Mouse (Mus musculus) forebrain, embryonic 11.5 days (tissue): ENCODE measurements around the gene Lce1j. TPM values are rescaled to one million over a fixed set of nuclear protein-coding genes. Genes with fewer than 3 reads are reported as not detected.
"Not testable (repeated sequence)": the region's sequence is repeated elsewhere in the genome, so short reads cannot be mapped to it uniquely, and the experiment has no call there.

Experiments
- ATAC-seq: fragments of 200-750 bp; cut with Nextera tagmentation; replicated peaks from 2 replicates; pipeline ENCODE4 v1.8.0; 2017; ENCODE audit warnings: moderate TSS enrichment; ENCODE audit not compliant: low FRiP score
- DNase-seq: peaks from one replicate; pipeline ENCODE4 v3.0.0-alpha.2; 2017; ENCODE audit warnings: low spot score
- H3K27ac ChIP-seq: fragments of 300-500 bp; sonication (generic); 2 replicates; pipeline ENCODE4 v1.5.1; 2014; ENCODE audit warnings: low read depth, low read length
- H3K27me3 ChIP-seq: fragments of 300-500 bp; sonication (generic); 2 replicates; pipeline ENCODE4 v1.6.1; 2014; ENCODE audit warnings: mild to moderate bottlenecking, low read length, mixed read lengths; ENCODE audit not compliant: control insufficient read depth, insufficient read depth
- H3K36me3 ChIP-seq: fragments of 300-500 bp; sonication (generic); 2 replicates; pipeline ENCODE4 v1.6.1; 2014; ENCODE audit warnings: mild to moderate bottlenecking, low read length, moderate library complexity, mixed read lengths; ENCODE audit not compliant: control insufficient read depth, insufficient read depth
- H3K4me1 ChIP-seq: fragments of 300-500 bp; sonication (generic); replicated peaks from 2 replicates; pipeline ENCODE4 v1.6.1; 2014; ENCODE audit warnings: low read length, mixed read lengths; ENCODE audit not compliant: control insufficient read depth, insufficient read depth
- H3K4me2 ChIP-seq: fragments of 300-500 bp; sonication (generic); 2 replicates; pipeline ENCODE4 v1.6.1; 2014; ENCODE audit warnings: low read depth, mild to moderate bottlenecking, low read length, moderate library complexity, mixed read lengths; ENCODE audit not compliant: severe bottlenecking
- H3K4me3 ChIP-seq: fragments of 300-500 bp; sonication (generic); 2 replicates; pipeline ENCODE4 v1.5.1; 2014; ENCODE audit warnings: low read depth, low read length
- H3K9ac ChIP-seq: fragments of 300-500 bp; sonication (generic); 2 replicates; pipeline ENCODE4 v1.6.1; 2014; ENCODE audit warnings: low read length
- H3K9me3 ChIP-seq: fragments of 300-500 bp; sonication (generic); 2 replicates; pipeline ENCODE4 v1.6.1; 2016; ENCODE audit warnings: low read length, mixed read lengths; ENCODE audit not compliant: control insufficient read depth
- WGBS: fragments of 180-500 bp; shearing (Covaris S2); extraction: QIAGEN DNeasy Blood & Tissue Kit; methylation state at CpG from one replicate; pipeline ENCODE4 v1.1.7; 2014; 5-methylcytosine and 5-hydroxymethylcytosine counted together
- polyA plus RNA-seq: library from polyadenylated mRNA; unstranded; fragments of >200 nt; fragmentation: Nextera tagmentation; extraction: Ambion mirVana; gene quantifications from 2 replicates; pipeline ENCODE4 v1.2.1, GENCODE M21; 2014

Lce1j gene
- polyA plus RNA-seq = not detected in 2 replicates

GRCm38 (mm10) chr3:92790414-92790813 lies at the start of gene Lce1j:
Gene Lce1j, minus strand, starts transcription at chr3:92790514.
- WGBS = 81% methylated on average over 1 of the region's 1 CpGs

GRCm38 (mm10) chr3:92827108-92827507 lies 36.8 kb upstream of the Lce1j start, which contains the start of gene Kprp:
Gene Kprp, minus strand, starts transcription at chr3:92827247.
- no peak within 1 kb of the TSS for H3K4me2 ChIP-seq
- H3K4me3 ChIP-seq = no peak within 1 kb of the TSS
- H3K36me3 ChIP-seq = no peaks in the 10 kb centered on the region
- no peak for DNase-seq
- no peaks in the 10 kb centered on the region for H3K27me3 ChIP-seq
- H3K4me1 ChIP-seq = no peaks in the 10 kb centered on the region
- no peaks in the 10 kb centered on the region for H3K9me3 ChIP-seq
- H3K9ac ChIP-seq = no peak within 1 kb of the TSS
- no peak within 1 kb of the TSS for H3K27ac ChIP-seq
- 59% methylated on average over 1 of the region's 1 CpGs for WGBS
- no peak for ATAC-seq

More at GRCm38 (mm10) chr3:92790414-92790813, at the start of gene Lce1j:
- no peaks in the 10 kb centered on the region for H3K36me3 ChIP-seq
- H3K27ac ChIP-seq = no peak within 1 kb of the TSS
- no peak within 1 kb of the TSS for H3K9ac ChIP-seq
- no peak within 1 kb of the TSS for H3K4me3 ChIP-seq
- H3K4me1 ChIP-seq = no peaks in the 10 kb centered on the region
- H3K27me3 ChIP-seq = no peaks in the 10 kb centered on the region
- no peaks in the 10 kb centered on the region for H3K9me3 ChIP-seq
- DNase-seq = no peak
- ATAC-seq = no peak
- H3K4me2 ChIP-seq = no peak within 1 kb of the TSS

- Histone ChIP-seq H3K4me3 (no peak overlapping the region), H3K9ac (no peak overlapping the region), H3K4me1 (no peaks in the 10 kb centered on the region), H3K27me3 (no peaks in the 10 kb centered on the region), H3K4me2 (no peak overlapping the region), H3K36me3 (no peaks in the 10 kb centered on the region), H3K9me3 (no peaks in the 10 kb centered on the region), H3K27ac (no peak overlapping the region)
- DNase-seq (no peak), ATAC-seq (no peak)
- WGBS = 43% methylated on average over 1 of the region's 1 CpGs
These were observed 35.5 kb upstream of the Lce1j start for GRCm38 (mm10) chr3:92825808-92826207.

- H3K9me3 ChIP-seq, H3K36me3 ChIP-seq, H3K4me2 ChIP-seq, H3K27ac ChIP-seq, H3K27me3 ChIP-seq, DNase-seq, H3K9ac ChIP-seq, H3K4me1 ChIP-seq, ATAC-seq, H3K4me3 ChIP-seq: not testable (repeated sequence)
- 96% methylated on average over 2 of the region's 2 CpGs for WGBS
These were observed 25.7 kb upstream of the Lce1j start for GRCm38 (mm10) chr3:92816036-92816435.

GRCm38 (mm10) chr3:92815581-92815980 lies 25.3 kb upstream of the Lce1j start:
- Histone ChIP-seq H3K36me3 (no peaks in the 10 kb centered on the region), H3K4me2 (no peak overlapping the region), H3K27ac (no peak overlapping the region), H3K4me1 (no peaks in the 10 kb centered on the region), H3K4me3 (no peak overlapping the region), H3K9me3 (no peaks in the 10 kb centered on the region), H3K27me3 (no peaks in the 10 kb centered on the region), H3K9ac (no peak overlapping the region)
- 91% methylated on average over 3 of the region's 3 CpGs for WGBS
- ATAC-seq (no peak), DNase-seq (no peak)

GRCm38 (mm10) chr3:92807791-92808190 lies 17.5 kb upstream of the Lce1j start, which contains the start of gene Lce1k:
Gene Lce1k, minus strand, starts transcription at chr3:92807891.
- H3K36me3 ChIP-seq = no peaks in the 10 kb centered on the region
- H3K27ac ChIP-seq = no peak within 1 kb of the TSS
- DNase-seq (no peak), ATAC-seq (no peak)
- no peak within 1 kb of the TSS for H3K9ac ChIP-seq
- no peak within 1 kb of the TSS for H3K4me3 ChIP-seq
- no peak within 1 kb of the TSS for H3K4me2 ChIP-seq
- no peaks in the 10 kb centered on the region for H3K9me3 ChIP-seq
- H3K27me3 ChIP-seq = no peaks in the 10 kb centered on the region
- no peaks in the 10 kb centered on the region for H3K4me1 ChIP-seq

- no peak for DNase-seq
- WGBS = 94% methylated on average over 1 of the region's 1 CpGs
These were observed 11.5 kb downstream of the Lce1j start, which contains the start of gene Lce1i for GRCm38 (mm10) chr3:92778799-92779198. Gene Lce1i, minus strand, starts transcription at chr3:92778899.

GRCm38 (mm10) chr3:92771573-92771972 lies 18.7 kb downstream of the Lce1j start:
- Histone ChIP-seq H3K4me3 (no peak overlapping the region), H3K27ac (no peak overlapping the region), H3K9ac (no peak overlapping the region), H3K4me1 (no peaks in the 10 kb centered on the region), H3K4me2 (no peak overlapping the region), H3K27me3 (no peaks in the 10 kb centered on the region), H3K9me3 (no peaks in the 10 kb centered on the region), H3K36me3 (no peaks in the 10 kb centered on the region)
- ATAC-seq (no peak), DNase-seq (no peak)
- 23% methylated on average over 3 of the region's 3 CpGs for WGBS

More at GRCm38 (mm10) chr3:92778799-92779198, 11.5 kb downstream of the Lce1j start, which contains the start of gene Lce1i:
- no peak within 1 kb of the TSS for H3K27ac ChIP-seq
- no peaks in the 10 kb centered on the region for H3K9me3 ChIP-seq
- no peak within 1 kb of the TSS for H3K4me3 ChIP-seq
- no peak within 1 kb of the TSS for H3K9ac ChIP-seq
- no peaks in the 10 kb centered on the region for H3K27me3 ChIP-seq
- H3K36me3 ChIP-seq = no peaks in the 10 kb centered on the region
- H3K4me2 ChIP-seq = no peak within 1 kb of the TSS
- no peaks in the 10 kb centered on the region for H3K4me1 ChIP-seq
- no peak for ATAC-seq

- H3K36me3 ChIP-seq = no peaks in the 10 kb centered on the region
- WGBS = 91% methylated on average over 1 of the region's 1 CpGs
- H3K4me1 ChIP-seq = no peaks in the 10 kb centered on the region
- H3K4me2 ChIP-seq = no peak within 1 kb of the TSS
- no peak within 1 kb of the TSS for H3K27ac ChIP-seq
- no peak within 1 kb of the TSS for H3K9ac ChIP-seq
- DNase-seq (no peak), ATAC-seq (no peak)
- no peaks in the 10 kb centered on the region for H3K27me3 ChIP-seq
- no peak within 1 kb of the TSS for H3K4me3 ChIP-seq
- no peaks in the 10 kb centered on the region for H3K9me3 ChIP-seq
These were observed 25.3 kb downstream of the Lce1j start, which contains the start of gene Lce1h for GRCm38 (mm10) chr3:92764965-92765364. Gene Lce1h, minus strand, starts transcription at chr3:92765065.
